Mouse (Mus musculus) hindbrain, embryonic 13.5 days (tissue): ENCODE results near the gene Nyap1. TPM values are rescaled to one million over a fixed set of nuclear protein-coding genes. Genes with fewer than 3 reads are reported as not detected.

ENCODE experiments used
- ATAC-seq: fragments of 200-750 bp; cut with Nextera tagmentation; 2 replicates; pipeline ENCODE4 v1.8.0; 2017; ENCODE audit warnings: moderate TSS enrichment; ENCODE audit not compliant: low FRiP score
- H3K27ac ChIP-seq: fragments of 300-500 bp; sonication (generic); 2 replicates; pipeline ENCODE4 v1.5.1; 2015; ENCODE audit warnings: inconsistent platforms, mild to moderate bottlenecking, moderate library complexity
- H3K27me3 ChIP-seq: fragments of 300-500 bp; sonication (generic); 2 replicates; pipeline ENCODE4 v1.6.1; 2015; ENCODE audit warnings: mild to moderate bottlenecking, inconsistent platforms
- H3K36me3 ChIP-seq: fragments of 300-500 bp; sonication (generic); 2 replicates; pipeline ENCODE4 v1.6.1; 2015; ENCODE audit warnings: mild to moderate bottlenecking, inconsistent platforms
- H3K4me1 ChIP-seq: fragments of 300-500 bp; sonication (generic); replicated peaks from 2 replicates; pipeline ENCODE4 v1.6.1; 2015; ENCODE audit warnings: inconsistent platforms
- H3K4me2 ChIP-seq: fragments of 300-500 bp; sonication (generic); 2 replicates; pipeline ENCODE4 v1.6.1; 2015; ENCODE audit warnings: inconsistent platforms, mild to moderate bottlenecking, moderate library complexity
- H3K4me3 ChIP-seq: fragments of 300-500 bp; sonication (generic); 2 replicates; pipeline ENCODE4 v1.5.1; 2015; ENCODE audit warnings: mild to moderate bottlenecking, inconsistent platforms
- H3K9ac ChIP-seq: fragments of 300-500 bp; sonication (generic); 2 replicates; pipeline ENCODE4 v1.6.1; 2015; ENCODE audit warnings: mild to moderate bottlenecking, inconsistent platforms
- H3K9me3 ChIP-seq: fragments of 300-500 bp; sonication (generic); 2 replicates; pipeline ENCODE4 v1.6.1; 2016; ENCODE audit warnings: inconsistent platforms
- WGBS: fragments of 180-500 bp; shearing (Covaris S2); methylation state at CpG from one replicate; pipeline ENCODE4 v1.1.7; 2015; 5-methylcytosine and 5-hydroxymethylcytosine counted together
- polyA plus RNA-seq: library from polyadenylated mRNA; unstranded; fragments of >200 nt; fragmentation: Nextera tagmentation; extraction: Ambion mirVana; gene quantifications from 2 replicates; pipeline ENCODE4 v1.2.1, GENCODE M21; 2015

Gene Nyap1
- polyA plus RNA-seq, 1 experiment from 2014 or later = 32.9 TPM

DNA sequence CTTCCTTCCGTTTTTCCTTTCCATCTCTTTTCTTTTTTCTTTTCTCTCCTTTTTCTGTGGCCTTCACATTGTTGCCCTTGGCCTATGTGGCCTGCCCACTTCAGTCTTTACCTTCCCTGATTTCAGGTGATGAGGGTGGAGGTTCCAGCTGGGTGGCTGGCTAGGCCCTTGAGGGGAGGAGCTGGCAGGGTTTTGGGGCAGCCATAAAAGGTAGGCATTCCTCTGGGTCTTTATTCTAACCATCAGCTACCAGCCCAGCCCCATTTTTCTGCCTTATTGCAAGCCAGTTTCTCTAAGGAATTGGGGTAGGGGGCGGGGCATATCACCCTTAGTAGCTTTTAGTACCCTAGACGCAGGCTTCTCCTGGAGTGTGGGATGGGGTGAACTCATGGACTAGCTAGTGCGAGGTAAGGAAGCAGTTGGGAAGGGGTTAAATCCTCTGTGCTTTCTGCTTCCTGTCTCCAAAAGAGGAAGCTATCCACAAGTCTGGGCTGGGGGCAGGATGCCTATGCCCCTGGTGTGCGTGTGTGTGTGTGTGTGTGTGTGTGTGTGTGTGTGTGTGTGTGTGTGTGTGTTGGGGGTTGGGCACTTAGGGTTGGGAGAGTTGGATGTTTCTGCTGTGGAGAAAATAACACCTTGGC, 6.8 kb upstream of the Nyap1 start:
- Histone ChIP-seq H3K36me3 (peaks cover 30% of the 10 kb centered on the region), H3K4me3 (peak overlapping the region; percentile 66), H3K4me2 (peak overlapping the region; percentile 96), H3K9me3 (no peaks in the 10 kb centered on the region), H3K27ac (peak overlapping the region; percentile 70), H3K9ac (peak overlapping the region; percentile 87), H3K27me3 (no peaks in the 10 kb centered on the region), H3K4me1 (peaks cover 39% of the 10 kb centered on the region)
- ATAC-seq = no peak
- 47% methylated on average over 5 of the region's 5 CpGs for WGBS

DNA sequence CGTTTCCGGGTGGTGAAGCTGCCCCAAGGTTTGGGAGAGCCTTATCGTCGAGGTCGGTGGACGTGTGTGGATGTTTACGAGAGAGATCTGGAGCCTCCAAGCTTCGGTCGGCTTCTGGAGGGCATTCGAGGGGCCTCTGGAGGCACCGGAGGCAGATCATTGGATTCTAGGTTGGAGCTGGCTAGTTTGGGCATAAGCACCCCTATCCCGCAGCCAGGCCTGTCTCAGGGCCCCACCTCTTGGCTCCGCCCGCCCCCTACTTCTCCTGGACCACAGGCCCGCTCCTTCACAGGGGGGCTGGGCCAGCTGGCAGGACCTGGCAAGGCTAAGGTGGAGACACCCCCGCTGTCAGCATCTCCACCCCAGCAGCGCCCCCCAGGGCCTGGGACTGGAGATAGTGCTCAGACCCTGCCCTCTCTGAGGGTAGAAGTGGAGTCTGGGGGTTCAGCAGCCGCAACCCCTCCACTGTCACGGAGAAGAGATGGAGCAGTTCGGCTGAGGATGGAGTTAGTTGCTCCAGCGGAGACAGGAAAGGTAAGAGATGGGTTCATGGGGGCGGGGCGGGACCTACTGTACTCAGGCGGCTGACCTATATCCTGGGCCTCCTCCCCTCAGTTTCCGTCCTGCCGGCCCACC, 6.0 kb upstream of the Nyap1 start:
- ATAC-seq = no peak
- 5% methylated on average over 26 of the region's 26 CpGs for WGBS
- H3K9ac ChIP-seq = peak overlapping the region; percentile 87
- peaks cover 39% of the 10 kb centered on the region for H3K4me1 ChIP-seq
- H3K4me2 ChIP-seq = peak overlapping the region; percentile 96
- peak overlapping the region; percentile 90 for H3K27ac ChIP-seq
- H3K4me3 ChIP-seq = peak overlapping the region; percentile 66
- H3K9me3 ChIP-seq = no peaks in the 10 kb centered on the region
- H3K27me3 ChIP-seq = no peaks in the 10 kb centered on the region
- H3K36me3 ChIP-seq = peaks cover 23% of the 10 kb centered on the region

DNA sequence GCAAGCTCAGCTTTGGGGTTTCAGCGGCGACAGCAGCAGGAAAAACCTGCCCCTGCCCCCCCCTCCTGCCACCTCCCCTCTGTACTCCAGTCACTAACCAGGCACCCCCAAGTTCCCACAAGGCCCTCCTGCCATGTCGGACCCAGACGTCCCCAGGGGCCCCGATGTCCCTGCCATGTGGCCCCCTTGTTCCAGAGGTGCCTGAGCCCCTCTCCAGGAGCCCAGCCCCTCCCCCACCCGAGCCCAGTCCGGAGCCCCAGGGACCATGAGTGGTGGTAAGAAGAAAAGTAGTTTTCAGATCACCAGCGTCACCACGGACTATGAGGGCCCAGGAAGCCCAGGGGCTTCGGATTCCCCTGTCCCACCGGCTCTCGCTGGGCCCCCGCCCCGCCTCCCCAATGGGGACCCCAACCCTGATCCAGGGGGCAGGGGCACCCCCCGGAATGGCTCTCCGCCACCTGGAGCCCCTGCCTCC, 5.5 kb upstream of the Nyap1 start:
- 4% methylated on average over 16 of the region's 16 CpGs for WGBS
- Histone ChIP-seq H3K27ac (peak overlapping the region; percentile 90), H3K27me3 (no peaks in the 10 kb centered on the region), H3K4me1 (peaks cover 42% of the 10 kb centered on the region), H3K9ac (peak overlapping the region; percentile 87), H3K4me2 (peak overlapping the region; percentile 96), H3K4me3 (peak overlapping the region; percentile 66), H3K9me3 (no peaks in the 10 kb centered on the region), H3K36me3 (peaks cover 17% of the 10 kb centered on the region)
- ATAC-seq = no peak

DNA sequence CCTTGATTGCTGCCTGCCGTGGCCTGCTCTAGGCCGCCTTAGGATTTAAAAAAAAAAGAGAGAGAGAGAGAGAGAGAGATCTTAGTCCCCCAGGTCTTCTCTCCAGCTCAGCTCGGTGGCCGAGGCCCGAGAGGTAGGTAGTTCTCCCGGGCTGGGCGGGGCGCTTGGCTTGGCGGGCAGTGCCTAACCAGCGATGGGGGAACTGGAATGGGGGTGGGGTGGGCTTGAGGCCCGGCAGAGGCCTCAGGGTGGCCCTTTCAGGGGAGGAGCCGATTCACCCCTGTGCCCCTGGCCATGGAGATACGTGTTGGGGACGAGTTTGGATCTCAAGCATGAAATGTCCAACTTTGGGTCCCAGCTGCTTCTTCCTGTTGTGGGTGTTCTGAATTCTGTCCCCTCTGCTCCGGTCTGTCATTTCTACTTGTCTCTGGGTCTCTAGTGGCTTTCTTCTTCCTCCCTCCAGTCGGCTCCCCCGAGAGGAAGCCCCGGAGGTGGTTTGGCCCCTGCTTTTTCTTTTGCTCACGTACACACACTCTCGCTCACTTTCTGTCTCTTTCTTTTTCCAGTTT, 5.0 kb upstream of the Nyap1 start:
- ATAC-seq = peak; percentile 25
- Histone ChIP-seq H3K4me2 (peak overlapping the region; percentile 96), H3K27ac (peak overlapping the region; percentile 90), H3K9me3 (no peaks in the 10 kb centered on the region), H3K36me3 (peaks cover 12% of the 10 kb centered on the region), H3K9ac (peak overlapping the region; percentile 87), H3K4me3 (peak overlapping the region; percentile 66), H3K27me3 (no peaks in the 10 kb centered on the region), H3K4me1 (peaks cover 47% of the 10 kb centered on the region)
- WGBS = under 1% methylated on average over 20 of the region's 20 CpGs

DNA sequence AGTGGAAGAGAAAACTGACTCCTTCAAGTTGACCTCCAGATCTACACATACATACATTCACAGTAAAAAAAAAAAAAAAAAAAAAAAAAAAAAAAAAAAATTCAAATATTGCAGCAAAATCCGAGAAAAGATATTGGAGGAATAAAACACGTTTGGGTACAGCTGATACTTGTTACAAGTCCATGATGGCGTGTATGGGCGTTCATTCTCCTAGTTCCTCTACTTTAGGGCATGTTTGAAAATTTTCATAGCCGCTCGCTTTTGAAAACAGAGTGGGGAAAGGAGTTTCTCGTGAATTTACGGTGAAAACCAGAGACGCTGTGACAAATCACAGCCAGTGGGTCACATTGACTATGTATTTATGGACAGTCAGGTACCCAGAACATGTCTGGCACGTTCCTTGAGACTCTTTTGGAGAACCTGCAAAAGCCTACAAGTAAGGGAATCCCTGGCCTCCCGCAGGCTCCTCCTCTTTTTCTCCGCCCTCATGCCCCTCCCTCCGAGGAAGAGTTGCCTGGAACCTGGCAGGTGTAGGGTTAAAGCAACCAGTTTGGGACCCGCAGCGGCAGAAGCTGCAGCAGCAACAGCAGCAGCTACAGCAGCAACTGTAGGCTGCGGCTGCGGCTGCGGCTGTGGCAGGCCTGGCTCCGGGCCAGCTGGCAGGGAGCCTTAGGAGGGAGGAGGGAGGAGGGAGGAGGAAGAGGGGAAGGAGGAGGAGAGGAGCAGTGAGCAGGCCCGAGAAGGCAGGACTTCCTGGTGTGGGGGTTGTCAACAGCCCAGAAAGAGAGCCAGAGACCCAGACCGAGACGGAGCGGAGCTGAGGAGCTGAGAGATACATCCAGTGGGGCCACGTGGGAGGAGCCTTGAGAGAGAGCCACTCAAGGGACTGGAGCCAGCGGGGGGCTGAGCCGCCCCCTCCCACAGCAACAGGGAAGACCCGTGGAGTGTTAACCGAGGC, 4.1 kb upstream of the Nyap1 start, which contains the start of gene Tsc22d4:
Gene Tsc22d4, plus strand, starts transcription at position 517 of the 958 bp plus-strand sequence.
- peak within 1 kb of the TSS; percentile 87 for H3K9ac ChIP-seq
- 5% methylated on average over 28 of the region's 28 CpGs for WGBS
- peak within 1 kb of the TSS; percentile 96 for H3K4me2 ChIP-seq
- H3K27ac ChIP-seq = peak within 1 kb of the TSS; percentile 90
- no peaks in the 10 kb centered on the region for H3K27me3 ChIP-seq
- peak; percentile 83 for ATAC-seq
- H3K4me3 ChIP-seq = peak within 1 kb of the TSS; percentile 66
- peaks cover 7% of the 10 kb centered on the region; the same call in 1 of the 2 replicates for H3K36me3 ChIP-seq
- H3K9me3 ChIP-seq = no peaks in the 10 kb centered on the region
- H3K4me1 ChIP-seq = peaks cover 48% of the 10 kb centered on the region

DNA sequence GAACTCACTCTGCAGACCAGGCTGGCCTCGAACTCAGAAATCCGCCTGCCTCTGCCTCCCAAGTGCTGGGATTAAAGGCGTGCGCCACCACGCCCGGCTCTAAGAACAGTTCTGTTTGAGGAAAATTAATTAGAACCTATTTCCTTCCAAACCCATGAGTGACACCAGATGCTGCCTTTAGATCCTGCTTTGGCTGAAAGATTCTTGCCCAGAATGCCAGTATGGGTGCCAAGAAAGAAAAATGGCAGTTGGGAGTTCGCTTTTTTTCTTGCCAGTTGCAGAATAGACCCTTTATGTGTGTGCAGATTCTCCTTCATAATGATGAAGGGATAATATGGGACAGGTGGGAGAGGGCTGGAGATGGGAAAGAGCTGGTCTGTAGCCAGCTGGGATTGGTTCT, 2.8 kb upstream of the Nyap1 start:
- H3K4me3 ChIP-seq = no peak overlapping the region
- WGBS = 90% methylated on average over 7 of the region's 7 CpGs
- no peak for ATAC-seq
- no peaks in the 10 kb centered on the region for H3K9me3 ChIP-seq
- H3K27me3 ChIP-seq = no peaks in the 10 kb centered on the region
- H3K9ac ChIP-seq = no peak overlapping the region
- H3K4me1 ChIP-seq = peaks cover 55% of the 10 kb centered on the region
- H3K4me2 ChIP-seq = no peak overlapping the region
- H3K27ac ChIP-seq = 0 out of 2 replicates have a peak overlapping the region, but pooled peaks have one; percentile 2
- H3K36me3 ChIP-seq = 0 out of 2 replicates have a peak, but pooled peaks cover 1% of the 10 kb centered on the region

DNA sequence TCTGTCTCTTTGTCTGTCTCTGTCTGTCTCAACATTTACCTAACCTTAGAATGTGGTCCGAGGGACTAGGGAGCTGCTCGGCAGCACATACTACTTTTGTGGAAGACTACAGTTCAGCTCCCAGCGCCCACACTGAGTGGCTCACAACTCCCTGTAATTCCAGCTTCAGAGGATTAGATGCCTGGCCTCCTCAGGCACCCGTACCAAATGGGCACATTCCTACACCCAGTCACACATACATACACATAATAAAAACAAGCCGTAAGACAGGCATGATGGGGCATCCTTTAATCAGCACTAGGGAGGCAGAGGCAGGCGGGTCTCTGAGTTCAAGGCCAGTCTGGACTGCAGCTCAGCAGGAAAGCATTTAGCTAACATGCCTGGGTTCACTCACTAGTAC, 1.4 kb upstream of the Nyap1 start:
- no peak overlapping the region for H3K4me3 ChIP-seq
- H3K36me3 ChIP-seq = peaks cover 2% of the 10 kb centered on the region
- peaks cover 55% of the 10 kb centered on the region for H3K4me1 ChIP-seq
- no peak overlapping the region for H3K27ac ChIP-seq
- H3K9me3 ChIP-seq = no peaks in the 10 kb centered on the region
- H3K9ac ChIP-seq = no peak overlapping the region
- WGBS = 91% methylated on average over 6 of the region's 6 CpGs
- H3K4me2 ChIP-seq = no peak overlapping the region
- H3K27me3 ChIP-seq = no peaks in the 10 kb centered on the region
- no peak for ATAC-seq

DNA sequence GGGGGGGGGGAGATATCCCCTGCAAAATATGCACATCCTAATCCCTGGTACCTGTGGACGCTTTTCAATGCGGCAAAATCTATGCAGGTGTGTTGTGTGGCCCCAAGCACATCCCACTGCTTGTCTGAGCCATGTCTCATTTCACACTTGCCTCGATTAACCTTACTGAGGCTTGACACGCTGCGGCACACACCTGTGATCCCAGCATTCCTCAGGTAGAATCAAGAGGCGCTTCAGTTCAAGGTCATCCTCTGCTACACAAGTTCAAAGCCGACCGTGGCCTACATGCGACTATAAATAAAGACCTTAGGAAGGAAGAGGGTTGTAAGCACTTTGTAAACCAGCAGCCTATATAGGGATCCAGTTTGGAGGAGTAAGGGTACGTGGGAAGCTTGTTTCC, 641 bp upstream of the Nyap1 start:
- Histone ChIP-seq H3K4me1 (peaks cover 53% of the 10 kb centered on the region), H3K9ac (peak overlapping the region; percentile 93; the same call in 1 of the 2 replicates)
- no peak for ATAC-seq

DNA sequence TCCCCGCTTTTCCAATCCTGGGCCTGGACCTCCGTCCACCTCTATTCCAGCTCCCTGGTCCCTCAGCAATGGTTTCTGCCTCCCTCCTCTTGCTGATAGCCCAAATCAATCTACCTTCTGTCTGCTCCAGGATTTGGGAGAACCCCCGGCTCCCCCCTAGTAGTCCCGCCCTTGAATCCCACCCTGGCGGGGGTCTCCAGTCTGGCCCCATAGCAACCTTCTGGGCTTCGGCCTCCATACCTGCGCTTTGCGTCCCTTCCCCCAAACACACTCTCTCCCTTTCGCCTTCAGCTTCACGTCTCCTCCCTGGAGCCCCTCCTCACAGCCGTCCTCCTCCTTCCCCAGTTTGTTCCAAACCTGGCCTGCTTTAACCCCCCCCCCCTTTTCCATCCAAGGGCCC, 901 bp downstream of the Nyap1 start:
- Histone ChIP-seq H3K9ac (peak overlapping the region; percentile 93), H3K36me3 (peaks cover 22% of the 10 kb centered on the region), H3K4me2 (peak overlapping the region; percentile 94), H3K4me3 (peak overlapping the region; percentile 67), H3K4me1 (peaks cover 53% of the 10 kb centered on the region), H3K27ac (peak overlapping the region; percentile 91), H3K27me3 (no peaks in the 10 kb centered on the region), H3K9me3 (no peaks in the 10 kb centered on the region)
- 8% methylated on average over 11 of the region's 11 CpGs for WGBS
- ATAC-seq = peak; percentile 18

More for the DNA sequence above, 641 bp upstream of the Nyap1 start:
- no peaks in the 10 kb centered on the region for H3K9me3 ChIP-seq
- H3K4me3 ChIP-seq = 0 out of 2 replicates have a peak overlapping the region, but pooled peaks have one; percentile 67
- peaks cover 8% of the 10 kb centered on the region for H3K36me3 ChIP-seq
- H3K27me3 ChIP-seq = no peaks in the 10 kb centered on the region
- peak overlapping the region; percentile 94 for H3K4me2 ChIP-seq
- no peak overlapping the region for H3K27ac ChIP-seq
- WGBS = 73% methylated on average over 10 of the region's 10 CpGs

DNA sequence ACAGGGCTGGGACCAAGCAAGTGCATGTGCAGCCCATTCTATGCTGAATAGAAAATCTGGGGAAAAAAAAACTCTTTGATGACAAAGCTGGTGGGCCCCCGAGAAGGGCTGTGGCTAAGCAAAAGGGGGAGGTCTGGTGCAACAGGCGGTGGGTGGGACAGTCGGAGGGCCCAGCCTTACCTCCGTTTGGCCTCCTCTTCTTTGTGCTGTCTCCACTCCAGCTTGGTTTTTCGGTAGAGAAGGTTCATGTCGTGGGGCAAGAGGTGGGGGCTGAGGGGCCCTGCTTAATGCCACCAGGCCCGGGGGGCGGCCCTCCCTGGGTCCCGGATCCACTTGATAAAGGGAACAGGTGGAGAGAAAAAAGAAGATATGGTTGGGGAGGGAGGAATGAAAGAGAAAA, 1.9 kb downstream of the Nyap1 start:
- H3K36me3 ChIP-seq = peaks cover 30% of the 10 kb centered on the region
- peak overlapping the region; percentile 91 for H3K27ac ChIP-seq
- H3K4me1 ChIP-seq = peaks cover 60% of the 10 kb centered on the region
- H3K4me2 ChIP-seq = peak overlapping the region; percentile 94
- H3K9me3 ChIP-seq = no peaks in the 10 kb centered on the region
- H3K4me3 ChIP-seq = peak overlapping the region; percentile 67
- peak overlapping the region; percentile 93 for H3K9ac ChIP-seq
- 31% methylated on average over 9 of the region's 9 CpGs for WGBS
- no peak for ATAC-seq
- H3K27me3 ChIP-seq = no peaks in the 10 kb centered on the region

DNA sequence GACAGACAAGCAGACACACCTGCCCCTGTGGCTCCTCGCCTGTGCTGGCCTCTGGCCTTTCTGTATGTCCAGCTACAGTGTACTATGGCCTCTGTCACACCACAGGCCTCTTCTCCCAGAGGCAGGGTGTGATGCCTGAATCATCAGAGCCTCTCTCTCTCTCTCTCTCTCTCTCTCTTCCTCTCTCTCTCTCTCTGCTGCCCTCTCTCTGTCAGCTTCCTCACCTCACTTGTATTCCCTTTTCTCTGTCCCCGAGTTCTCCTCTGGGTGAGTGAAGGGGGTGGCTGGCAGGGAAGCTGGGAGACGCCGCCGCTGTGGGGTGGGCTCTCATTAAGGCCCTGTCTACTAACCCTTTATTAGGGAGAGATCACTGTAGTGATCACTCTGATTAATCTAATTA, 2.9 kb downstream of the Nyap1 start:
- peak overlapping the region; percentile 91 for H3K27ac ChIP-seq
- no peaks in the 10 kb centered on the region for H3K9me3 ChIP-seq
- H3K9ac ChIP-seq = peak overlapping the region; percentile 93
- peaks cover 33% of the 10 kb centered on the region for H3K36me3 ChIP-seq
- H3K4me1 ChIP-seq = peaks cover 69% of the 10 kb centered on the region
- ATAC-seq = no peak
- 35% methylated on average over 5 of the region's 5 CpGs for WGBS
- no peaks in the 10 kb centered on the region for H3K27me3 ChIP-seq
- peak overlapping the region; percentile 67 for H3K4me3 ChIP-seq
- H3K4me2 ChIP-seq = peak overlapping the region; percentile 94
